Mouse (Mus musculus) MEL (cell line): Measurements from ENCODE around the gene Lrrc14b. TPM values are rescaled to one million over a fixed set of nuclear protein-coding genes. Genes with fewer than 3 reads are reported as not detected.

ENCODE experiments used
- DNase-seq: peaks from one replicate; pipeline ENCODE4 v3.0.0; 2011; ENCODE audit warnings: low read depth, low spot score
- H3K27ac ChIP-seq: 2 replicates; pipeline ENCODE4 v1.5.1; 2012; ENCODE audit warnings: low read depth, mild to moderate bottlenecking, control low read depth, low read length, moderate library complexity; ENCODE audit not compliant: control insufficient read depth
- H3K27me3 ChIP-seq, 2 experiments: fragments of 150-350 bp in 1 of 2; sonication (generic) in 1 of 2; 2 replicates each; pipeline ENCODE4 v1.6.1; 2012; ENCODE audit warnings: low read length in 2 of 2, mild to moderate bottlenecking in 2 of 2, improper control_type of control experiment in 1 of 2, moderate library complexity in 1 of 2; ENCODE audit not compliant: insufficient read depth in 2 of 2, control insufficient read depth in 1 of 2
- H3K36me3 ChIP-seq, 2 experiments: 2 replicates each; pipeline ENCODE4 v1.6.1; 2012 to 2014; ENCODE audit warnings: low read length in 2 of 2, improper control_type of control experiment in 1 of 2, inconsistent platforms in 1 of 2, mild to moderate bottlenecking in 1 of 2; ENCODE audit not compliant: insufficient read depth in 2 of 2, control insufficient read depth in 1 of 2
- H3K4me1 ChIP-seq, 2 experiments: fragments of 150-350 bp in 1 of 2; sonication (generic) in 1 of 2; 2 replicates each; pipeline ENCODE4 v1.6.1; 2012; ENCODE audit warnings: low read length in 2 of 2, improper control_type of control experiment in 1 of 2, mild to moderate bottlenecking in 1 of 2; ENCODE audit not compliant: insufficient read depth in 2 of 2, control insufficient read depth in 1 of 2
- H3K4me3 ChIP-seq, 2 experiments: fragments of 150-350 bp in 1 of 2; sonication (generic) in 1 of 2; 2 replicates each; pipeline ENCODE4 v1.5.1; 2012; ENCODE audit warnings: low read depth in 2 of 2, low read length in 2 of 2, mild to moderate bottlenecking in 2 of 2, moderate library complexity in 2 of 2, control low read depth in 1 of 2, improper control_type of control experiment in 1 of 2; ENCODE audit not compliant: control insufficient read depth in 1 of 2, insufficient read depth in 1 of 2
- H3K79me2 ChIP-seq: 2 replicates; pipeline ENCODE4 v1.6.1; 2012; ENCODE audit warnings: mild to moderate bottlenecking, low read length, moderate library complexity; ENCODE audit not compliant: control insufficient read depth, poor library complexity, insufficient read depth
- H3K9ac ChIP-seq: 2 replicates; pipeline ENCODE4 v1.6.1; 2012; ENCODE audit warnings: low read depth, mild to moderate bottlenecking, control low read depth, low read length, moderate library complexity; ENCODE audit not compliant: control insufficient read depth, poor library complexity, severe bottlenecking
- H3K9me3 ChIP-seq: fragments of 150-350 bp; sonication (generic); replicated peaks from 2 replicates; pipeline ENCODE4 v1.6.1; 2012; ENCODE audit warnings: mild to moderate bottlenecking, low read length, improper control_type of control experiment, moderate library complexity; ENCODE audit not compliant: insufficient read depth
- BHLHE40 ChIP-seq: IDR thresholded peaks from 2 replicates; pipeline ENCODE4 v1.6.1; 2012; ENCODE audit warnings: low read depth, mild to moderate bottlenecking, inconsistent platforms, low read length, improper control_type of control experiment, borderline replicate concordance
- CHD1 ChIP-seq: IDR thresholded peaks from 2 replicates; pipeline ENCODE4 v1.6.1; 2012; ENCODE audit warnings: low read depth, mild to moderate bottlenecking, inconsistent platforms, low read length, improper control_type of control experiment
- CHD2 ChIP-seq: IDR thresholded peaks from 2 replicates; pipeline ENCODE4 v1.6.1; 2011; ENCODE audit warnings: low read length, improper control_type of control experiment
- E2F4 ChIP-seq: IDR thresholded peaks from 2 replicates; pipeline ENCODE4 v1.6.1; 2011; ENCODE audit warnings: low read depth, low read length, improper control_type of control experiment, borderline replicate concordance
- EP300 ChIP-seq, 2 experiments: IDR thresholded peaks; 2 replicates each; pipeline ENCODE4 v1.6.1; 2011; ENCODE audit warnings: improper control_type of control experiment in 2 of 2, low read length in 2 of 2, low read depth in 1 of 2, mild to moderate bottlenecking in 1 of 2
- ETS1 ChIP-seq: IDR thresholded peaks from 2 replicates; pipeline ENCODE4 v1.6.1; 2012; ENCODE audit warnings: low read depth, mild to moderate bottlenecking, inconsistent platforms, low read length, improper control_type of control experiment, moderate library complexity
- GATA1 ChIP-seq: IDR thresholded peaks from 2 replicates; pipeline ENCODE4 v1.6.1; 2011; ENCODE audit warnings: low read depth, low read length, improper control_type of control experiment
- HCFC1 ChIP-seq: IDR thresholded peaks from 2 replicates; pipeline ENCODE4 v1.6.1; 2012; ENCODE audit warnings: low read depth, mild to moderate bottlenecking, inconsistent platforms, low read length, improper control_type of control experiment, moderate library complexity
- MAZ ChIP-seq: IDR thresholded peaks from 2 replicates; pipeline ENCODE4 v1.6.1; 2012; ENCODE audit warnings: low read depth, mild to moderate bottlenecking, inconsistent platforms, low read length, improper control_type of control experiment
- MXI1 ChIP-seq: IDR thresholded peaks from 2 replicates; pipeline ENCODE4 v1.6.1; 2011; ENCODE audit warnings: mild to moderate bottlenecking, low read depth, low read length, improper control_type of control experiment
- MYC ChIP-seq: IDR thresholded peaks from 2 replicates; pipeline ENCODE4 v1.6.1; 2011; ENCODE audit warnings: low read depth, mild to moderate bottlenecking, low read length, improper control_type of control experiment, moderate library complexity
- NELFE ChIP-seq: IDR thresholded peaks from 2 replicates; pipeline ENCODE4 v1.6.1; 2011; ENCODE audit warnings: low read depth, low read length, improper control_type of control experiment
- NRF1 ChIP-seq: IDR thresholded peaks from 2 replicates; pipeline ENCODE4 v1.6.1; 2014; ENCODE audit warnings: low read depth, mild to moderate bottlenecking, inconsistent platforms, low read length, improper control_type of control experiment, moderate library complexity; ENCODE audit not compliant: poor library complexity, insufficient read depth, severe bottlenecking
- POLR2A ChIP-seq, 2 experiments: IDR thresholded peaks; 2 replicates each; pipeline ENCODE4 v1.6.1; 2011 to 2012; ENCODE audit warnings: low read length in 2 of 2, mild to moderate bottlenecking in 2 of 2, control low read depth in 1 of 2, improper control_type of control experiment in 1 of 2, low read depth in 1 of 2, moderate library complexity in 1 of 2; ENCODE audit not compliant: control insufficient read depth in 1 of 2, insufficient read depth in 1 of 2, poor library complexity in 1 of 2
- POLR2AphosphoS2 ChIP-seq: IDR thresholded peaks from 2 replicates; pipeline ENCODE4 v1.6.1; 2011; ENCODE audit warnings: low read length, improper control_type of control experiment
- SIN3A ChIP-seq: IDR thresholded peaks from 2 replicates; pipeline ENCODE4 v1.6.1; 2012; ENCODE audit warnings: low read length, improper control_type of control experiment, inconsistent platforms
- TBP ChIP-seq: IDR thresholded peaks from 2 replicates; pipeline ENCODE4 v1.8.0; 2011; ENCODE audit warnings: low read depth, low read length, improper control_type of control experiment
- TCF12 ChIP-seq: IDR thresholded peaks from 2 replicates; pipeline ENCODE4 v1.6.1; 2014; ENCODE audit warnings: low read depth, mild to moderate bottlenecking, inconsistent platforms, low read length, improper control_type of control experiment, moderate library complexity
- ZMIZ1 ChIP-seq: IDR thresholded peaks from 2 replicates; pipeline ENCODE4 v1.6.1; 2012; ENCODE audit warnings: low read depth, mild to moderate bottlenecking, inconsistent platforms, low read length, improper control_type of control experiment, moderate library complexity
- polyA plus RNA-seq, 2 experiments: library from polyadenylated mRNA; stranded (reverse) in 1 of 2; unstranded in 1 of 2; fragments of >175 nt in 1 of 2; fragments of >200 nt in 1 of 2; gene quantifications; 2 replicates each; pipeline versions ENCODE4 v1.2.1 to v1.2.4; 2012; ENCODE audit warnings: low replicate concordance in 2 of 2, low read depth in 1 of 2; ENCODE audit not compliant: insufficient read length in 2 of 2, insufficient read depth in 1 of 2, missing spikeins in 1 of 2
- total RNA-seq: library from RNA; depleted of rRNA; stranded (reverse); fragments of 300-350 nt; gene quantifications from 2 replicates; pipeline ENCODE4 v1.2.3, GENCODE M21; 2012

The Lrrc14b gene
- total and polyA plus RNA-seq, 3 experiments, result 0.08 TPM; not detected in 2

- TF ChIP-seq BHLHE40 (0 out of 2 replicates have a peak, but pooled peaks have one; percentile 0), NELFE (0 out of 2 replicates have a peak, but pooled peaks have one; percentile 21), GATA1 (no peak), HCFC1 (no peak; the same call in 1 of the 2 replicates), MAZ (peak; percentile 56; the same call in 1 of the 2 replicates)
- Histone ChIP-seq H3K4me1 (peaks cover 3 to 11% of the 10 kb centered on the region in 2 experiments; a peak in 3 of 4 replicates), H3K4me3 (peak overlapping the region; percentile 69 to 97), H3K9ac (peak overlapping the region; percentile 95), H3K9me3 (no peaks in the 10 kb centered on the region), H3K27ac (peak overlapping the region; percentile 67), H3K79me2 (peaks cover 46% of the 10 kb centered on the region), H3K36me3 (peaks cover 6 to 27% of the 10 kb centered on the region in 2 experiments), H3K27me3 (no peaks in the 10 kb centered on the region)
- no peak for DNase-seq
Measured at GRCm38 (mm10) chr13:74350435-74350906, 13.3 kb downstream of the Lrrc14b start.

DNA sequence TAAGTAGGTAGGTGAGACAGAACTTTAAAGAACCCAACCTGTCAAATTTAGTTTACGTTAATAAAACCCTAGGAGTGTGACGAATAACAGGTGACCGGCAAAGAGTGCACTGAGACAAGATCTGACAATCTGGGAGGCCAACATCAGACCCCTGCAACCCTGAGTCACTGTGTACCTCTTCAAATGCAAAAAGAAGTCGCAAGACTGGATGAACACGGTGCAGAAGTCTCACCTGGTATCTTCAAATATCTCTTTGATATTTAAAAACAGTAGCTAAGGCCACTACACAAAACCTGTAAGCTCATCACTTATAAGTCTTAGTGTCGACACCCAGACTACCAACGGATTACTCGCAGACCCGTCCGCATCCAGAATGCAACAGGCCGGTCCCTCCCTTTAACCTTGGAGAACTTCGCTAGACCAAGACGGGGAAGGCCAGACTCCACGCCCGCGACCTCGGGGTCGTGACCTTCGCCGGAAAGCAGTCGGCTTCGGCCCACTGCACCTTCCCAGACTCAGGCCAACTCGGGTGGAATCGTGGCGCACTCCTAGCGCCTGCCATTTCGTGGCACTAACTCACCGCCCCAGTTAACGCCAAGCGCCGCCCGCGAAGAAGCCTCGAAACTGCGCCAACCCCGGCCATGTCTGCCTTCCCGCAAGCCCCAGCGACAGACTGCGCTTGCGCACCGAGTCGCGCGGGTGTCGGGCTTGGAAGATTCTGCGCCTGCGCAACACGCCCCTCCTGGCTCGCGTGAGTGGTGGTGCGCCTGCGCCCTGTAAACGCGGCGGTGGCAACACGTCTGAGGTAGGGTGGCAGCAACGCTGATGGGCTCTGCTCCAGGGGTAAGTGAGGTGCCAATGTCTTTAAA, 14.0 kb downstream of the Lrrc14b start, which contains the start of the genes Sdha and Ccdc127:
Gene Sdha, minus strand, starts transcription at position 715 of the 869 bp plus-strand sequence.
Gene Ccdc127, plus strand, starts transcription at position 744 of the 869 bp plus-strand sequence.
- Histone ChIP-seq H3K36me3 (peaks cover 6 to 27% of the 10 kb centered on the region in 2 experiments), H3K9ac (peak within 1 kb of the TSS; percentile 98), H3K9me3 (no peaks in the 10 kb centered on the region), H3K4me1 (peaks cover 3 to 11% of the 10 kb centered on the region in 2 experiments; a peak in 3 of 4 replicates), H3K27me3 (no peaks in the 10 kb centered on the region), H3K4me3 (peak within 1 kb of the TSS; percentile 69 to 97), H3K27ac (peak within 1 kb of the TSS; percentile 83), H3K79me2 (peaks cover 46% of the 10 kb centered on the region)
- peak; percentile 97 for DNase-seq
- no peak for TF ChIP-seq ETS1
- TF ChIP-seq E2F4, result no peak
- no peak for TF ChIP-seq EP300 (IDR thresholded peaks at IDR 0.05; ENCODE audit: low read depth in 1 of 2, low read length in 2 of 2)
- peak; percentile 62; the same call in 1 of the 2 replicates for TF ChIP-seq POLR2AphosphoS2
- peak; percentile 48; the same call in 1 of the 2 replicates for TF ChIP-seq TCF12
- peak; percentile 81 to 94 for TF ChIP-seq POLR2A (IDR thresholded peaks at IDR 0.05; ENCODE audit: control insufficient read depth in 1 of 2, insufficient read depth in 1 of 2, low read depth in 1 of 2, low read length in 2 of 2, poor library complexity in 1 of 2)
- TF ChIP-seq MXI1, result peak; percentile 74
- TF ChIP-seq BHLHE40, result peak; percentile 61; the same call in 1 of the 2 replicates
- TF ChIP-seq CHD1, result no peak
- peak; percentile 93 for TF ChIP-seq NELFE
- TF ChIP-seq SIN3A, result peak; percentile 62; the same call in 1 of the 2 replicates
- peak; percentile 57; the same call in 1 of the 2 replicates for TF ChIP-seq ZMIZ1
- TF ChIP-seq CHD2, result no peak
- peak; percentile 60; the same call in 1 of the 2 replicates for TF ChIP-seq TBP
- TF ChIP-seq NRF1, result peak; percentile 98
- TF ChIP-seq HCFC1, result peak; percentile 80
- TF ChIP-seq MYC, result 0 out of 2 replicates have a peak, but pooled peaks have one; percentile 34
- TF ChIP-seq, all 39 proteins: peak for 12
